Mouse (Mus musculus): Measurements from ENCODE around the gene C1qtnf6. TPM values are rescaled to one million over a fixed set of nuclear protein-coding genes. Genes with fewer than 3 reads are reported as not detected.

The C1qtnf6 gene
- polyA plus RNA-seq, 2 experiments = 60.1 to 89.1 TPM

- no peaks in the 10 kb centered on the region for H3K4me1 ChIP-seq (ENCODE audit: control insufficient read depth, insufficient read depth, low read length)
- TF ChIP-seq POLR2A (IDR thresholded peaks at IDR 0.05; ENCODE audit: borderline replicate concordance, extremely low read depth, insufficient read depth, insufficient read length) = no peak
- H3K27ac ChIP-seq (replicated peaks; ENCODE audit: low read depth, low read length) = no peak overlapping the region
- H3K27me3 ChIP-seq (ENCODE audit: control insufficient read depth, insufficient read depth, low read length) = no peaks in the 10 kb centered on the region
- no peaks in the 10 kb centered on the region for H3K36me3 ChIP-seq (ENCODE audit: control insufficient read depth, insufficient read depth, low read length)
- H3K9ac ChIP-seq (ENCODE audit: low read depth, low read length, severe bottlenecking) = no peak overlapping the region
- H3K4me2 ChIP-seq (replicated peaks; ENCODE audit: low read depth, low read length, severe bottlenecking) = no peak overlapping the region
- no peaks in the 10 kb centered on the region for H3K9me3 ChIP-seq (ENCODE audit: control insufficient read depth, low read length)
- DNase-seq (ENCODE audit: low spot score) = no peak
- WGBS = 58% methylated on average over 2 of the region's 2 CpGs
- H3K4me3 ChIP-seq (replicated peaks; ENCODE audit: low read length) = no peak overlapping the region
- ATAC-seq (ENCODE audit: low FRiP score, low read depth) = no peak
Measured at GRCm38 (mm10) chr15:78480991-78481390, 50.2 kb downstream of the C1qtnf6 start.

GRCm38 (mm10) chr15:78480111-78480510 lies 51.1 kb downstream of the C1qtnf6 start:
- ATAC-seq (ENCODE audit: low FRiP score, low read depth) = no peak
- 75% methylated on average over 7 of the region's 7 CpGs for WGBS
- DNase-seq (ENCODE audit: low spot score) = no peak

GRCm38 (mm10) chr15:78479470-78479869 lies 51.7 kb downstream of the C1qtnf6 start:
- no peak overlapping the region for H3K4me2 ChIP-seq (replicated peaks; ENCODE audit: low read depth, low read length, severe bottlenecking)
- H3K36me3 ChIP-seq (ENCODE audit: control insufficient read depth, insufficient read depth, low read length) = no peaks in the 10 kb centered on the region
- WGBS = 70% methylated on average over 5 of the region's 5 CpGs
- H3K4me1 ChIP-seq (ENCODE audit: control insufficient read depth, insufficient read depth, low read length) = no peaks in the 10 kb centered on the region
- H3K27me3 ChIP-seq (ENCODE audit: control insufficient read depth, insufficient read depth, low read length) = no peaks in the 10 kb centered on the region
- DNase-seq (ENCODE audit: low spot score) = no peak
- H3K4me3 ChIP-seq (replicated peaks; ENCODE audit: low read length) = no peak overlapping the region
- H3K9me3 ChIP-seq (ENCODE audit: control insufficient read depth, low read length) = no peaks in the 10 kb centered on the region
- no peak overlapping the region for H3K9ac ChIP-seq (ENCODE audit: low read depth, low read length, severe bottlenecking)
- H3K27ac ChIP-seq (replicated peaks; ENCODE audit: low read depth, low read length) = no peak overlapping the region
- TF ChIP-seq POLR2A (IDR thresholded peaks at IDR 0.05; ENCODE audit: borderline replicate concordance, extremely low read depth, insufficient read depth, insufficient read length) = no peak
- no peak for ATAC-seq (ENCODE audit: low FRiP score, low read depth)

More at GRCm38 (mm10) chr15:78480111-78480510, 51.1 kb downstream of the C1qtnf6 start:
- no peak for TF ChIP-seq POLR2A (IDR thresholded peaks at IDR 0.05; ENCODE audit: borderline replicate concordance, extremely low read depth, insufficient read depth, insufficient read length)
- Histone ChIP-seq H3K36me3 (ENCODE audit: control insufficient read depth, insufficient read depth, low read length) (no peaks in the 10 kb centered on the region), H3K9ac (ENCODE audit: low read depth, low read length, severe bottlenecking) (no peak overlapping the region), H3K9me3 (ENCODE audit: control insufficient read depth, low read length) (no peaks in the 10 kb centered on the region), H3K27me3 (ENCODE audit: control insufficient read depth, insufficient read depth, low read length) (no peaks in the 10 kb centered on the region), H3K4me2 (replicated peaks; ENCODE audit: low read depth, low read length, severe bottlenecking) (no peak overlapping the region), H3K4me3 (replicated peaks; ENCODE audit: low read length) (no peak overlapping the region), H3K27ac (replicated peaks; ENCODE audit: low read depth, low read length) (no peak overlapping the region), H3K4me1 (ENCODE audit: control insufficient read depth, insufficient read depth, low read length) (no peaks in the 10 kb centered on the region)

GRCm38 (mm10) chr15:78478073-78478472 lies 53.1 kb downstream of the C1qtnf6 start:
- H3K27ac ChIP-seq (replicated peaks; ENCODE audit: low read depth, low read length) = no peak overlapping the region
- H3K36me3 ChIP-seq (ENCODE audit: control insufficient read depth, insufficient read depth, low read length) = no peaks in the 10 kb centered on the region
- H3K9me3 ChIP-seq (ENCODE audit: control insufficient read depth, low read length) = no peaks in the 10 kb centered on the region
- H3K4me1 ChIP-seq (ENCODE audit: control insufficient read depth, insufficient read depth, low read length) = no peaks in the 10 kb centered on the region
- no peaks in the 10 kb centered on the region for H3K27me3 ChIP-seq (ENCODE audit: control insufficient read depth, insufficient read depth, low read length)
- no peak overlapping the region for H3K9ac ChIP-seq (ENCODE audit: low read depth, low read length, severe bottlenecking)
- no peak overlapping the region for H3K4me3 ChIP-seq (replicated peaks; ENCODE audit: low read length)
- 78% methylated on average over 4 of the region's 4 CpGs for WGBS
- no peak overlapping the region for H3K4me2 ChIP-seq (replicated peaks; ENCODE audit: low read depth, low read length, severe bottlenecking)
- no peak for ATAC-seq (ENCODE audit: low FRiP score, low read depth)
- no peak for TF ChIP-seq POLR2A (IDR thresholded peaks at IDR 0.05; ENCODE audit: borderline replicate concordance, extremely low read depth, insufficient read depth, insufficient read length)
- no peak for DNase-seq (ENCODE audit: low spot score)

GRCm38 (mm10) chr15:78476878-78477277 lies 54.3 kb downstream of the C1qtnf6 start:
- H3K4me3 ChIP-seq (replicated peaks; ENCODE audit: low read length) = no peak overlapping the region
- H3K4me2 ChIP-seq (replicated peaks; ENCODE audit: low read depth, low read length, severe bottlenecking) = no peak overlapping the region
- H3K9me3 ChIP-seq (ENCODE audit: control insufficient read depth, low read length) = no peaks in the 10 kb centered on the region
- no peaks in the 10 kb centered on the region for H3K4me1 ChIP-seq (ENCODE audit: control insufficient read depth, insufficient read depth, low read length)
- ATAC-seq (ENCODE audit: low FRiP score, low read depth) (no peak), DNase-seq (ENCODE audit: low spot score) (no peak)
- no peak overlapping the region for H3K9ac ChIP-seq (ENCODE audit: low read depth, low read length, severe bottlenecking)
- no peak overlapping the region for H3K27ac ChIP-seq (replicated peaks; ENCODE audit: low read depth, low read length)
- no peak for TF ChIP-seq POLR2A (IDR thresholded peaks at IDR 0.05; ENCODE audit: borderline replicate concordance, extremely low read depth, insufficient read depth, insufficient read length)
- no peaks in the 10 kb centered on the region for H3K36me3 ChIP-seq (ENCODE audit: control insufficient read depth, insufficient read depth, low read length)
- WGBS = 75% methylated on average over 1 of the region's 1 CpGs
- no peaks in the 10 kb centered on the region for H3K27me3 ChIP-seq (ENCODE audit: control insufficient read depth, insufficient read depth, low read length)

GRCm38 (mm10) chr15:78475604-78476031 lies 55.6 kb downstream of the C1qtnf6 start:
- no peak overlapping the region for H3K9ac ChIP-seq (ENCODE audit: low read depth, low read length, severe bottlenecking)
- no peaks in the 10 kb centered on the region for H3K36me3 ChIP-seq (ENCODE audit: control insufficient read depth, insufficient read depth, low read length)
- no peaks in the 10 kb centered on the region for H3K27me3 ChIP-seq (ENCODE audit: control insufficient read depth, insufficient read depth, low read length)
- H3K4me2 ChIP-seq (replicated peaks; ENCODE audit: low read depth, low read length, severe bottlenecking) = no peak overlapping the region
- H3K4me1 ChIP-seq (ENCODE audit: control insufficient read depth, insufficient read depth, low read length) = no peaks in the 10 kb centered on the region
- no peak overlapping the region for H3K27ac ChIP-seq (replicated peaks; ENCODE audit: low read depth, low read length)
- ATAC-seq (ENCODE audit: low FRiP score, low read depth) (no peak), DNase-seq (ENCODE audit: low spot score) (no peak)
- WGBS = 62% methylated on average over 3 of the region's 3 CpGs
- H3K9me3 ChIP-seq (ENCODE audit: control insufficient read depth, low read length) = no peaks in the 10 kb centered on the region
- no peak for TF ChIP-seq POLR2A (IDR thresholded peaks at IDR 0.05; ENCODE audit: borderline replicate concordance, extremely low read depth, insufficient read depth, insufficient read length)
- no peak overlapping the region for H3K4me3 ChIP-seq (replicated peaks; ENCODE audit: low read length)

Measured in limb, embryonic 14.5 days (tissue).